Mouse (Mus musculus) heart, adult 9 months (tissue): ENCODE data around the gene Apoe.

Experiments
- DNase-seq, 2 experiments: peaks; one replicate each; pipeline ENCODE4 v3.0.0; 2022; ENCODE audit warnings: low spot score in 2 of 2

Apoe gene

DNA sequence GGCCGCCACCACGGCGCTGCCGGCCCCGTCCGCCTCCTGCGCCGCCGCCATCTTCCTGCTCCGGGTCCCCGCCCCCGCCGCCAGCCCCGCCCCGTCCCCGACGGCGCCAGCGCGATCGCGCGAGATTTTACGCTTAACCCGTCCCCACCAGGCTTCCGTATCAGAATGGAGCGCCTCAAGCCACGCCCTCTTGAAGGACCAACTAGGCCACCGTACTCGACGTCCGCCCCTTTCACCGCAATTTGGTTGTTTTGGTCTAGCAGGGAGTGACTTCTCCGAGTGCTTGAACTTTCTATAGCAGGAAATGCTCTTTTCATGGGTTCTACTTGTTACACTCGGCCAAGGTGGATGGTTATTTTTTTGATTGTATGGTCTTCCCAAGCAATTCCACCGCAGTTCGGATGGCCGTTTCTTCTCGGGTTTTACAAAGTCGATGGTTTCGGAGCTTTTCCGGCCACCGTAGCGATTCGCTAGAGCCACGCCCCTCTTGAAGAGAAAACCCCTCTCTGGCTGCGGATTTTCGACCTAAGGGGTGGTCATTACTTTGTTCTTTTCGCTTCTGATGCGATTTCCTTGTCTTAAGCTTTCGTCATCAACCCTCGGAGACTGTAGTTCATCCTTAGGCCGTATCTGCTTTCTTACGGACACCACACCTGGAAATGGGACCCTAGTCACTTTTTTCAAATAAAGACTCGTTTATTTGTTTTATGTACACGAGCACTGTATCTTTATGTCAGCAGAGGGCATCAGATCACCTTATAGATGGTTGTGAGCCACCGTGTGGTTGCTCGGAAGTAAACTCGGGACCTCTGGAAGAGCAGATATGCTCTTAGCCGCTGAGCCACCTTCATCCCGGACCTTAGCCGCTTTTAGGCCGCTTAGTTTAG, 33.8 kb downstream of the Apoe start, which contains the start of gene Clptm1:
Gene Clptm1 (minus strand): TSS at position 79 of the 887 bp plus-strand sequence.
- peak; percentile 94 to 98 for DNase-seq

GRCm38 (mm10) chr7:19664455-19664954, 34.5 kb downstream of the Apoe start:
- no peak for DNase-seq

DNA sequence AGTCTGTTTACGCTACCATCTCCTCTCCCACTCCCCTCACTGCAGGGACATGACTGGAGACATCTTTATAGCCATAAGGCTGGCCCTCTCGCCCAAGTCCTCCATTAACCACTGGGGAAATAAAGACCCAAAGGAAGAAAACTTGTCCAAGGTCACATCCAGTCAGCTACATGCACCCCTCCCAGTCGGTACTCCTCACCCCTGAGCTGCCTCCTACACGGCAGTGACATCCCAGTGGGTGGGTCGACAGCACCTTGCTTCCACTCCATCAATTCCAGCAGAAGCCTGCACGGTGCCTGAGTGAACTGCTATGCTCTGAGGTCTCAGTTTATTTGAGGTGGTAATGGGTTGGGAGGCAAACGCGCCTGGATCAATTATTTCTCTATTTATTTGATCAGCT, 35.0 kb downstream of the Apoe start:
- no peak for DNase-seq

DNA sequence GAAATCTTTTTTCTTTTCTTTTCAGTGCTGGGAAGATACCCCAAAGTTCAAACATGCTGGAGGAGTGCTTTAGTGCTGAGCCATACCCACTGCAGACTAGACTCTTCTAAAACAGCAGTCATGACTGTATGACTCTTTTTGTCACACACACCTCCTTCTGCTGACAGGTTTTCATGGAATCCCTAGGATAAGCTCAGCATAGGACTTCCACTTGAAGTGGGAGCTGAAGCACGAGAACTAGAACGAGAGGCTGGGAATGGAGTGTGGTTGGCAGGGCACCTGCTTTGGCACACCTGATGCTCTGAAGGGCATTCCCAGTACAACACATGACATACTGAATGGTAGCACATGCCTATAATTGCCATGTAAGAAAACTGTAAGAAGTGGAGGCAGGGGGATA, 46.4 kb downstream of the Apoe start:
- DNase-seq = peak; percentile 70 to 79

- no peak for DNase-seq
Observed at GRCm38 (mm10) chr7:19651063-19651786, 47.8 kb downstream of the Apoe start.
